Mouse (Mus musculus) spleen, adult 2 months (tissue): ENCODE measurements around the gene Lrrc74a. TPM values are rescaled to one million over a fixed set of nuclear protein-coding genes. Genes with fewer than 3 reads are reported as not detected.
A peak's percentile ranks its signal among the peaks of the same experiment; 100 is the strongest.

Experiments used
- DNase-seq, 2 experiments: peaks; one replicate each; pipeline versions ENCODE4 v3.0.0 to v3.0.0-alpha.2; 2012 to 2021; ENCODE audit warnings: low spot score in 2 of 2, low read depth in 1 of 2
- H3K27ac ChIP-seq: fragments of 200-500 bp; 2 replicates; pipeline ENCODE4 v1.5.1; 2012; ENCODE audit warnings: low read length, inconsistent platforms; ENCODE audit not compliant: insufficient read depth
- H3K27me3 ChIP-seq: fragments of 200-500 bp; 2 replicates; pipeline ENCODE4 v1.6.1; 2012; ENCODE audit warnings: mild to moderate bottlenecking, moderate library complexity, low read length, inconsistent platforms; ENCODE audit not compliant: control insufficient read depth, insufficient read depth
- H3K36me3 ChIP-seq: fragments of 200-500 bp; 2 replicates; pipeline ENCODE4 v1.6.1; 2012; ENCODE audit warnings: mild to moderate bottlenecking, low read length, inconsistent platforms; ENCODE audit not compliant: control insufficient read depth, insufficient read depth
- H3K4me1 ChIP-seq: fragments of 200-500 bp; 2 replicates; pipeline ENCODE4 v1.6.1; 2011; ENCODE audit warnings: inconsistent platforms; ENCODE audit not compliant: control insufficient read depth, insufficient read depth, insufficient read length
- H3K4me3 ChIP-seq: fragments of 200-500 bp; 2 replicates; pipeline ENCODE4 v1.5.1; 2011; ENCODE audit warnings: mild to moderate bottlenecking, inconsistent platforms; ENCODE audit not compliant: insufficient read depth, insufficient read length; ENCODE audit errors: extremely low read depth
- CTCF ChIP-seq: fragments of 200-500 bp; IDR thresholded peaks from 2 replicates; pipeline ENCODE4 v1.5.1; 2011; ENCODE audit warnings: mild to moderate bottlenecking, inconsistent platforms; ENCODE audit not compliant: insufficient read depth, insufficient read length, insufficient replicate concordance; ENCODE audit errors: extremely low read depth
- POLR2A ChIP-seq: fragments of 200-500 bp; IDR thresholded peaks from 2 replicates; pipeline ENCODE4 v1.6.1; 2011; ENCODE audit warnings: low read depth, low read length, inconsistent platforms
- WGBS: fragments of 180-500 bp; shearing (Covaris S2); methylation state at CpG from one replicate; pipeline ENCODE4 v1.1.7; 2018; 5-methylcytosine and 5-hydroxymethylcytosine counted together
- polyA plus RNA-seq: library from polyadenylated mRNA; depleted of rRNA; stranded (reverse); fragments of >200 nt; gene quantifications from 2 replicates; pipeline ENCODE4 v1.2.3, GENCODE M21; 2012

The Lrrc74a gene
- polyA plus RNA-seq, 1 experiment: not detected

DNA sequence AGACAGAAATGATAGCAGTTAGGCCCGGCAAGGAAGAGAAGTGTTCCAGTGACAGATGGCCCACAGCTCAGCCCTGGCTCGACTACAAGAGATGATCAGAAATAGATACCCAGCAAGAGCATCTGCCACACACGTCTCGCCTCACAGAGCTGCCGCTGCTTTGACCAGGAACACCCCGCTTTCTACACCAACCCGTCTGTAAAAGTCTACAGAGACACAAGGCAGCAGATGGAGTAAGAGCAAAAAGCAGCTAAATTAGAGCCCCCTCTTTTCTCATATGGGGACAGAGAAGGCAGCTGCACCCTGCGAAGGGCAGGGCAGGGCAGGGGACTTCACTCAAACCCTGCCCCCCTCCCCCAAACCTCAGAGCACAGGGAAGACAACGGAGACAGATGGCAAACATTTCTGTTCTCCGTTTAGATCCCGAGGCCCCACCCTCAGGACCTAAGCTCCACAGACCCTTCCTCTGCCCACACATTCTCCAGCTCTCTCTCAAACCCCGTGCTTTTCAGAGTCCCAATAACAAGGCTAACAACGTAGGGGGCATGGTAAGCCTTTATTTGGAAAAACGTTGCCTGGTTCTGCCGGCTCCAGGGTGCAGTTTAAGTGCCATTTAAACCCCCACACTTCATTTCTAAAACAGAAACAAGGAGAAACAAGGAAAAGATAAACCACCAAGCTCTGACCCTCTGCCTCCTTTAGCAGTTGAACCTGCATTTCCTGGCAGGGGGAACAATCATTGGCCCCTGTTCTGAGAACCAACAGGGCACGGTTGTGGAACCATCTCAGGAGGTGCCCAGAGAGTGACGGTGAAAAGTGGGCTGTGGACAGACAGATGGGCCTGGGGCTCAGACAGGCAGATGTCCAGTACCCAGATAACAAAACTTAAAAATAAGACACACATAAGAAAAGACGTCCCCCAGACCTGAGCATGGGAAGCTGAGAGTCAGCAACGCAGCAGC, 33.9 kb upstream of the Lrrc74a start:
- TF ChIP-seq CTCF (no peak), POLR2A (no peak)
- H3K36me3 ChIP-seq: 0 out of 2 replicates have a peak, but pooled peaks cover 3% of the 10 kb centered on the region
- H3K27ac ChIP-seq: no peak overlapping the region
- H3K4me1 ChIP-seq: no peaks in the 10 kb centered on the region
- WGBS: 73% methylated on average over 19 of the region's 19 CpGs
- H3K4me3 ChIP-seq: no peak overlapping the region
- DNase-seq: no peak
- no peaks in the 10 kb centered on the region for H3K27me3 ChIP-seq

DNA sequence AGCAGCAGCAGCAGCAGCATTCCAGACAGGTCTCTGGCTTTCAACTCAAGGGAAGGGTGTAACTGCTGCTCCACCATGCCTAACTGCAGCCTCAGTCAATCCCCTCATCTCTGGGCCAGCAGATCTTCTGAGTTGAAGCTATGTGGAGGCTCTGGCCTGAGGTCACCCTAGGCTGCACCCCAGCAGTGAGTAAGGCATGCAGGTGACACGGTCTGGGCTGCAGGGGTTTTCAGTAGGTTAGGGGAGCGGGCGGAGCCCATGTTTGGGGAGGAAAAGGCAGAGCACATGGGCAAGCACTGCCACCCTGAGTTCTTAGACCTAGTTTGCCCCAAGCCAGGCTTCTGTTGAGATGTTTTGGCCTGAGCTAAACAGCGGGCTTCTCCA, 33.2 kb upstream of the Lrrc74a start:
- Histone ChIP-seq H3K4me1 (no peaks in the 10 kb centered on the region), H3K27me3 (no peaks in the 10 kb centered on the region), H3K4me3 (no peak overlapping the region), H3K36me3 (0 out of 2 replicates have a peak, but pooled peaks cover 3% of the 10 kb centered on the region), H3K27ac (no peak overlapping the region)
- no peak for DNase-seq
- WGBS: 81% methylated on average over 4 of the region's 4 CpGs
- TF ChIP-seq CTCF: no peak
- no peak for TF ChIP-seq POLR2A

DNA sequence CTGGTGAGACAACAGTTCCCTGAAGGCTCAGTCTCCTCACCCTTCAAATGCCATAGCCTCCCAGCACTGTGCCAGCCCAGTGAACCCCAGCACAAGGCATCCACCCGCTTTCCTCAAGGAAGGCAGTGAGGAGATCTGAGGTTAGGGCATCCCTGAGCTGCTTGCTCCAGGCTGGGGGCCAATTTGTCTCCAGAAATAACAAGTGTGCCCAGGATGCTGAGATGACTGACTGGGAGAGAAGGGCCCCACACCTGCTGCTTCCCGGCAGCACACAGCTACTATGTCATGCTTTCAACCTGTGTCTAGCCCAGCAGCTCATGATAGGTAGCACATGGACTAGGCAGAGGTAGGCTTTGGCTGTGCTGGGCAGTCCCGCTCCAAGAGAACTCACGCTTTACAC, 32.7 kb upstream of the Lrrc74a start:
- 0 out of 2 replicates have a peak, but pooled peaks cover 3% of the 10 kb centered on the region for H3K36me3 ChIP-seq
- WGBS: 95% methylated on average over 4 of the region's 4 CpGs
- H3K4me3 ChIP-seq: no peak overlapping the region
- no peak for DNase-seq
- TF ChIP-seq CTCF: no peak
- TF ChIP-seq POLR2A: no peak
- no peak overlapping the region for H3K27ac ChIP-seq
- H3K4me1 ChIP-seq: no peaks in the 10 kb centered on the region
- H3K27me3 ChIP-seq: no peaks in the 10 kb centered on the region

DNA sequence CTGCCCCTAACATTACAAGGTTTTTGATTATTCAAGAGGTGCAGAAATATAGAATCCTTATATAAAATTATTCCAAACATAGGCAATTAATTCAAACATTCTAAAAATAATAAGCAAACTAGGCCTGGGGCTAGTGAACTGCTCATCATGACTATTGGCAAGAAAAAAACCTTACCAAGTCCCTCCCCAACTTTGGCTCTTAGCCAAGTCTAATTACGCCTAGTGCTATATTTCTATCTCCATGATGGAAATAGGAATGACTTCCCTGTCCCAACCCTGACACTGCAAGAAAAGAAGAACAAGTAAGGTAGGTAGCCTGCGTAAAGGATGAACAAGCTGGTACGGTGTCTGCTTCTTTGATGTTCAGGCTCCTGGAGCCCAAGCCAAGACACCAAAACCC, 31.5 kb upstream of the Lrrc74a start:
- Histone ChIP-seq H3K27ac (no peak overlapping the region), H3K4me1 (no peaks in the 10 kb centered on the region), H3K27me3 (no peaks in the 10 kb centered on the region), H3K4me3 (no peak overlapping the region), H3K36me3 (0 out of 2 replicates have a peak, but pooled peaks cover 3% of the 10 kb centered on the region)
- no peak for TF ChIP-seq POLR2A
- no peak for TF ChIP-seq CTCF
- no peak for DNase-seq
- 97% methylated on average over 3 of the region's 3 CpGs for WGBS

- Histone ChIP-seq H3K4me3 (no peak overlapping the region), H3K36me3 (0 out of 2 replicates have a peak, but pooled peaks cover 3% of the 10 kb centered on the region), H3K4me1 (no peaks in the 10 kb centered on the region), H3K27ac (no peak overlapping the region), H3K27me3 (no peaks in the 10 kb centered on the region)
- TF ChIP-seq POLR2A: no peak
- TF ChIP-seq CTCF: no peak
- WGBS: 87% methylated on average over 5 of the region's 5 CpGs
- DNase-seq: no peak
Observed at GRCm38 (mm10) chr12:86705843-86706242, 28.3 kb upstream of the Lrrc74a start.

DNA sequence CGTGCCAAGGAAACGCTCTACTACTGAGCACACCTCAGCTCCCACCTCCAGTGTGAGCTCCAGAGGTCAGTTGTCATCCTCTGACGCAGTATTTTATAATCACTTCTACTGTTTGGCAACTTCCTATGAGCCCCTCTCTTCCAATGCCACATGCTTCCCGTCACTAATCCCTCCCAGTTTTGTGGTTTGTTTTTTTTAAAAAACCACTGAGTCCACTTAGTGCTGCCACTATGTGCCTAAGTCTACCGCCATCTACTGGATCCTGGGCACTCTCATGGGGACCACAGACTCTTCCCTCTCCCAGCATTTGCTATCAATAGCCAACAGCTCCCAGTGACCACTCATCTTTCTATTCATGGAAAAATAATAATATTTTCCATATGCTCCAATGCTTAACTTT, 20.1 kb upstream of the Lrrc74a start:
- no peaks in the 10 kb centered on the region for H3K4me1 ChIP-seq
- DNase-seq: no peak
- H3K27me3 ChIP-seq: no peaks in the 10 kb centered on the region
- TF ChIP-seq POLR2A: no peak
- TF ChIP-seq CTCF: no peak
- no peaks in the 10 kb centered on the region for H3K36me3 ChIP-seq
- no peak overlapping the region for H3K27ac ChIP-seq
- no peak overlapping the region for H3K4me3 ChIP-seq
- WGBS: 34% methylated on average over 5 of the region's 5 CpGs

DNA sequence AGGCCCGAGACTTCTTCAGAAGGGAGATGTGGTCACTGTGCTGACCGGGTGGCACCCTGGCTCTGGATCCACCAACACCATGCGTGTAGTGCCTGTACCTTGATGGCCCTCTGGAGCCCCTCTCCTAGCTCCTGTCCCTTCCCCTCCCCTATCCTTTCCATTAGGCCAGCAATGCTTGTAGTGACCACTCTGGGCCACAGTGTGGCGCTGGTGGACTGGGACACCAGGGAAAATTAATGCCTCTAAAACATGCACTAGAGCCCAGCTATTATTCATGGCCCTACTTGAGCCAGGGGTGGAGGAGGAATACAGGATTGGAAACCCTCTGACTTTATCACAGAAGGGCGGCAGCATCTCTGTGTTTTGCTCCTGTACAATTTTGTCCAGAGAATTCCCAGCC, 18.8 kb upstream of the Lrrc74a start:
- Histone ChIP-seq H3K4me3 (no peak overlapping the region), H3K36me3 (no peaks in the 10 kb centered on the region; the same call in 1 of the 2 replicates), H3K27me3 (no peaks in the 10 kb centered on the region), H3K4me1 (no peaks in the 10 kb centered on the region), H3K27ac (no peak overlapping the region)
- peak in 1 of 2 experiments; percentile 28 for DNase-seq
- TF ChIP-seq CTCF (peak; percentile 35; the same call in 1 of the 2 replicates), POLR2A (no peak)
- WGBS: 65% methylated on average over 5 of the region's 5 CpGs
